11 mouse cellular contexts compared by ENCODE assay signal in genomic region chr16:97844967-97845937, GRCm38 (mm10). TPM values are rescaled to one million over a fixed set of nuclear protein-coding genes. Genes with fewer than 3 reads are reported as not detected.
DNase-seq lines count a peak whose midpoint lies in the region; ATAC-seq lines count a peak whose summit lies in the region.
"Had no signal": no experiment of that assay in that cellular context is flagged by ENCODE, and none has a peak within 500 bp of the region (broad histone marks: within the 10 kb centered on the region; RNA-seq: fewer than 3 reads in every experiment).

No protein-coding gene starts in this region.

- WGBS in intestine, embryonic 15.5 days: 62% methylated on average over 12 of the region's 12 CpGs

- peaks cover 4% of the 10 kb centered on the region; the same call in 1 of the 2 replicates for H3K36me3 ChIP-seq in intestine, embryonic 15.5 days

- H3K4me2 ChIP-seq in intestine, embryonic 15.5 days (replicated peaks): no peak overlapping the region

- DNase-seq in adrenal gland, adult (ENCODE audit: inconsistent age in 2 of 2, low spot score in 1 of 2): peak; percentile 43 to 78
- DNase-seq in adrenal gland, postnatal 4 days (ENCODE audit: low spot score in 2 of 2): no peak
- DNase-seq in A20 (ENCODE audit: low read depth, low spot score): peak; percentile 91
- DNase-seq in lung, postnatal 25 days (ENCODE audit: low spot score): peak; percentile 29
- no peak for DNase-seq in yolk sac, embryonic 10.5 days (ENCODE audit: low spot score)
- DNase-seq in cerebellum, adult 11 months: no peak
- no peak for DNase-seq in embryo, embryonic 10 days (ENCODE audit: low spot score)
- DNase-seq: cerebellum, postnatal 10 days had no signal

- no peaks in the 10 kb centered on the region for H3K9me3 ChIP-seq in intestine, embryonic 15.5 days
- H3K9me3 ChIP-seq: hindbrain, embryonic 10.5 days; megakaryocyte, embryonic 14.5 days had no signal

- peak; percentile 70 for ATAC-seq in intestine, embryonic 15.5 days

- peak overlapping the region; percentile 27; the same call in 1 of the 2 replicates for H3K27ac ChIP-seq in intestine, embryonic 15.5 days
- H3K27ac ChIP-seq: hindbrain, embryonic 10.5 days had no signal

- H3K27me3 ChIP-seq in intestine, embryonic 15.5 days (replicated peaks): no peaks in the 10 kb centered on the region
- H3K27me3 ChIP-seq: megakaryocyte, embryonic 14.5 days had no signal

- peaks cover 18% of the 10 kb centered on the region for H3K4me1 ChIP-seq in intestine, embryonic 15.5 days (replicated peaks)

- no peak overlapping the region for H3K4me3 ChIP-seq in intestine, embryonic 15.5 days (replicated peaks)
- H3K4me3 ChIP-seq: hindbrain, embryonic 10.5 days had no signal

- no peak overlapping the region for H3K9ac ChIP-seq in intestine, embryonic 15.5 days

RNA-seq across cellular contexts. Expression of gene Prdm15, which starts 6.4 kb away (rescaled TPM):
- total RNA-seq in adrenal gland, postnatal 4 days (2021): 10 to 100 TPM; 11.1 to 13.1 TPM
- polyA plus RNA-seq in intestine, embryonic 15.5 days (2015; fragmentation: Nextera tagmentation; extraction: Ambion mirVana): 7.4 and 9.1 TPM in 2 replicates

Comparison
In these comparisons a context has a peak if more than half of its experiments do, and no peak if none do; other contexts are left out.
1. DNase-seq: peak in adrenal gland, adult (2 of 2), A20 (single experiment) and lung, postnatal 25 days (single experiment); none in adrenal gland, postnatal 4 days (0 of 2), yolk sac, embryonic 10.5 days (single experiment), cerebellum, adult 11 months (single experiment) and embryo, embryonic 10 days (single experiment).